Mouse (Mus musculus): ENCODE measurements around the gene Erbb2.
"Not testable (repeated sequence)": the region's sequence is repeated elsewhere in the genome, so short reads cannot be mapped to it uniquely, and the experiment has no call there.

Gene Erbb2

GRCm38 (mm10) chr11:98412273-98412796 lies at the start of gene Erbb2:
Gene Erbb2 (plus strand): TSS chr11:98412470.
- DNase-seq (ENCODE audit: low read depth, low spot score): no peak

- DNase-seq (ENCODE audit: low read depth, low spot score): no peak
These were observed 48.5 kb upstream of the Erbb2 start for GRCm38 (mm10) chr11:98363817-98364216.

- DNase-seq (ENCODE audit: low read depth, low spot score): no peak
These were observed 47.9 kb upstream of the Erbb2 start for GRCm38 (mm10) chr11:98364410-98364809.

GRCm38 (mm10) chr11:98366290-98366689 lies 46.0 kb upstream of the Erbb2 start:
- no peak for DNase-seq (ENCODE audit: low read depth, low spot score)

GRCm38 (mm10) chr11:98367171-98367862 lies 45.0 kb upstream of the Erbb2 start:
- DNase-seq (ENCODE audit: low read depth, low spot score): no peak

- no peak for DNase-seq (ENCODE audit: low read depth, low spot score)
These were observed 44.4 kb upstream of the Erbb2 start for GRCm38 (mm10) chr11:98367863-98368186.

- DNase-seq (ENCODE audit: low read depth, low spot score): no peak
These were observed 42.9 kb upstream of the Erbb2 start for GRCm38 (mm10) chr11:98369337-98369736.

GRCm38 (mm10) chr11:98370588-98370987 lies 41.7 kb upstream of the Erbb2 start:
- no peak for DNase-seq (ENCODE audit: low read depth, low spot score)

GRCm38 (mm10) chr11:98371556-98372240 lies 40.6 kb upstream of the Erbb2 start:
- DNase-seq (ENCODE audit: low read depth, low spot score): no peak

GRCm38 (mm10) chr11:98372406-98372805 lies 39.9 kb upstream of the Erbb2 start:
- DNase-seq (ENCODE audit: low read depth, low spot score): peak; percentile 63

- no peak for DNase-seq (ENCODE audit: low read depth, low spot score)
These were observed 39.0 kb upstream of the Erbb2 start for GRCm38 (mm10) chr11:98373244-98373643.

GRCm38 (mm10) chr11:98374266-98374665 lies 38.0 kb upstream of the Erbb2 start:
- DNase-seq (ENCODE audit: low read depth, low spot score): no peak

- no peak for DNase-seq (ENCODE audit: low read depth, low spot score)
These were observed 35.5 kb upstream of the Erbb2 start for GRCm38 (mm10) chr11:98376756-98377155.

- no peak for DNase-seq (ENCODE audit: low read depth, low spot score)
These were observed 34.5 kb upstream of the Erbb2 start for GRCm38 (mm10) chr11:98377787-98378186.

GRCm38 (mm10) chr11:98379379-98379778 lies 32.9 kb upstream of the Erbb2 start:
- DNase-seq (ENCODE audit: low read depth, low spot score): no peak

- no peak for DNase-seq (ENCODE audit: low read depth, low spot score)
These were observed 32.2 kb upstream of the Erbb2 start for GRCm38 (mm10) chr11:98380106-98380505.

- DNase-seq (ENCODE audit: low read depth, low spot score): no peak
These were observed 30.6 kb upstream of the Erbb2 start for GRCm38 (mm10) chr11:98381651-98382050.

GRCm38 (mm10) chr11:98382405-98382804 lies 29.9 kb upstream of the Erbb2 start:
- DNase-seq (ENCODE audit: low read depth, low spot score): not testable (repeated sequence)

GRCm38 (mm10) chr11:98383261-98384030 lies 28.8 kb upstream of the Erbb2 start, which contains the start of gene Tcap:
Gene Tcap (plus strand): TSS chr11:98383811.
- DNase-seq (ENCODE audit: low read depth, low spot score): no peak

- no peak for DNase-seq (ENCODE audit: low read depth, low spot score)
These were observed 28.1 kb upstream of the Erbb2 start for GRCm38 (mm10) chr11:98384216-98384615.

GRCm38 (mm10) chr11:98384721-98385637 lies 27.3 kb upstream of the Erbb2 start:
- no peak for DNase-seq (ENCODE audit: low read depth, low spot score)

Data from CD4-positive helper T cell, adult 2 months (primary cell).